Mouse (Mus musculus) lung, adult 2 months (tissue): ENCODE measurements around the gene Casq2. TPM values are rescaled to one million over a fixed set of nuclear protein-coding genes. Genes with fewer than 3 reads are reported as not detected.

Experiments used
- DNase-seq: peaks from one replicate; pipeline ENCODE4 v3.0.0; 2022
- H3K4me1 ChIP-seq: fragments of 200-500 bp; 2 replicates; pipeline ENCODE4 v1.6.1; 2011; ENCODE audit warnings: low read length; ENCODE audit not compliant: control insufficient read depth, insufficient read depth
- H3K4me3 ChIP-seq: fragments of 200-500 bp; replicated peaks from 2 replicates; pipeline ENCODE3; 2011; ENCODE audit warnings: low read depth, mild to moderate bottlenecking, control low read depth, low read length; ENCODE audit errors: extremely low read depth
- CTCF ChIP-seq: fragments of 200-500 bp; IDR thresholded peaks from 2 replicates; pipeline ENCODE4 v1.5.1; 2011; ENCODE audit warnings: mild to moderate bottlenecking, low read length, control low read depth; ENCODE audit not compliant: insufficient read depth
- POLR2A ChIP-seq: fragments of 200-500 bp; IDR thresholded peaks from 2 replicates; pipeline ENCODE4 v1.6.1; 2011; ENCODE audit warnings: low read depth, mild to moderate bottlenecking, control low read depth, low read length, borderline replicate concordance; ENCODE audit errors: extremely low read depth
- WGBS: fragments of 180-500 bp; shearing (Covaris S2); methylation state at CpG from one replicate; pipeline ENCODE4 v1.1.7; 2018; 5-methylcytosine and 5-hydroxymethylcytosine counted together
- polyA plus RNA-seq: library from polyadenylated mRNA; depleted of rRNA; stranded (reverse); fragments of >200 nt; gene quantifications from 2 replicates; pipeline ENCODE4 v1.2.3, GENCODE M21; 2012

The Casq2 gene
- polyA plus RNA-seq, 1 experiment, result 10.3 TPM

DNA sequence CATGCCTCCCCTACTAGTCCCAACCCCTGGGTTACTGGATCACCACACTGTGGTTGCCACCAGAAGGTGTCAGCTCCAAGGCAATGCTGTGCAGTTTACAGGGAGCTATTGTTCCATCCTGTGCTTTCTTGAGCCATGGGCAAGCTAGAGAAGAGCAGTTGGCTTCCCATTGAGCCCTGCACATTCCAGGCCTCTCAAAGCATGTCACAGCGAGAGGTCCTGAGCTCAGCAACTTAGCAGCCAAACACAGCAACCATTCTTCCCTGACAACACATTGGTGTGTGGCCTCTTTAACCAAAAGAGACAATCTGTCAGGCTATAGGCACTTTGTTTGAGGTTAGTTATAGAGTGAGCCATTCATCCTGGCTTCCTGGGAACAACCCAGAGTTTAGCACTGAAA lies 39.3 kb downstream of the Casq2 start:
- DNase-seq, result no peak
- TF ChIP-seq POLR2A, result no peak
- no peak for TF ChIP-seq CTCF
- Histone ChIP-seq H3K4me1 (no peaks in the 10 kb centered on the region), H3K4me3 (no peak overlapping the region)
- 81% methylated on average over 1 of the region's 1 CpGs for WGBS

DNA sequence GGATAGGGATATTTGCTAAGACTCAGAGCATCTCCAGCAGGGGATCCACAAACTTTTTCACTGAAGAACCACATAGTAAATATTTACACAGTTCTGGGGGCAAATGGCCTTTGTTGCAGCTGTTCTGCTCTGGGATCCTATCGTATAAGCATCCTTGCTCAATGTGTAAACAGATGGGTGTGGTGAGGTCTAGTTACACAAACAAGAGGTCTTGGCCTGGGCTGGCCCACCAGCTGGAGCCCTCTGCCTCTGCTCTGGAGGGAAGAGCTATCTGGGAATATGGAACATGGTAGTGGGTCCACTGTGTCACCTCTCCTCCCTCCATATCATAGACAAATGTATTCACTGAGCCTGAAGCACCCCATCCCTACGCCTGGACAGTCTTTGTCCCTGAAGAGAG lies 40.9 kb downstream of the Casq2 start:
- TF ChIP-seq POLR2A, result no peak
- no peak for TF ChIP-seq CTCF
- Histone ChIP-seq H3K4me3 (no peak overlapping the region), H3K4me1 (no peaks in the 10 kb centered on the region)
- DNase-seq, result no peak
- 57% methylated on average over 2 of the region's 2 CpGs for whole genome bisulfite sequencing

DNA sequence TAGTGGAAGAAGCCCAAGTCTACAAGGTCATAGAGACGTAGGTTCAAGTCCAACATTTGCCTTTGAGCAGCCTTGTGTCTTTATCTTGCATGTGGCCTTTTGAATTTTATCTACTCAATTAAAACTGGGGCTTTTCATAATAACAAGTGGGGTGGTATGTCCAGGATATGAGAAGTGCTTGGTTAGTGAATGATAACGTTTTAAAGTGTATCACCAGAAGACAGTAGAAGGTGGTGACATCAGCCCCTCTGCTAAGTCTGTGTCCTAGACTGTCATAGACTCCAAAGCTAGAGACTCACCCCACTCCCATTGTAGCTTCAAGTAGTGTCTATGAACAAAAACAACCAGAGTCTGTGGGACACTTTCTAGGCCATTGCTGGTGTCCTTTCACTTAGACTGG lies 42.0 kb downstream of the Casq2 start:
- WGBS, result 85% methylated on average over 2 of the region's 2 CpGs
- no peak for DNase-seq
- Histone ChIP-seq H3K4me1 (no peaks in the 10 kb centered on the region), H3K4me3 (no peak overlapping the region)
- TF ChIP-seq POLR2A (no peak), CTCF (no peak)

GRCm38 (mm10) chr3:102130478-102130877 lies 44.3 kb downstream of the Casq2 start:
- Histone ChIP-seq H3K4me1 (no peaks in the 10 kb centered on the region), H3K4me3 (no peak overlapping the region)
- no peak for DNase-seq
- 68% methylated on average over 6 of the region's 6 CpGs for WGBS
- TF ChIP-seq POLR2A (no peak), CTCF (peak; percentile 24; the same call in 1 of the 2 replicates)

GRCm38 (mm10) chr3:102131627-102132324 lies 45.6 kb downstream of the Casq2 start:
- DNase-seq, result no peak
- Histone ChIP-seq H3K4me1 (no peaks in the 10 kb centered on the region), H3K4me3 (no peak overlapping the region)
- WGBS, result 90% methylated on average over 9 of the region's 9 CpGs
- no peak for TF ChIP-seq CTCF
- TF ChIP-seq POLR2A, result no peak

GRCm38 (mm10) chr3:102135389-102136113 lies 49.3 kb downstream of the Casq2 start:
- TF ChIP-seq POLR2A (no peak), CTCF (no peak)
- 23% methylated on average over 10 of the region's 10 CpGs for WGBS

GRCm38 (mm10) chr3:102137158-102137557 lies 50.9 kb downstream of the Casq2 start:
- DNase-seq, result no peak
- TF ChIP-seq POLR2A, result no peak
- no peak for TF ChIP-seq CTCF
- no peak overlapping the region for H3K4me3 ChIP-seq
- no peaks in the 10 kb centered on the region for H3K4me1 ChIP-seq
- 79% methylated on average over 10 of the region's 10 CpGs for WGBS

More at GRCm38 (mm10) chr3:102135389-102136113, 49.3 kb downstream of the Casq2 start:
- Histone ChIP-seq H3K4me1 (no peaks in the 10 kb centered on the region), H3K4me3 (no peak overlapping the region)
- peak; percentile 11 for DNase-seq

DNA sequence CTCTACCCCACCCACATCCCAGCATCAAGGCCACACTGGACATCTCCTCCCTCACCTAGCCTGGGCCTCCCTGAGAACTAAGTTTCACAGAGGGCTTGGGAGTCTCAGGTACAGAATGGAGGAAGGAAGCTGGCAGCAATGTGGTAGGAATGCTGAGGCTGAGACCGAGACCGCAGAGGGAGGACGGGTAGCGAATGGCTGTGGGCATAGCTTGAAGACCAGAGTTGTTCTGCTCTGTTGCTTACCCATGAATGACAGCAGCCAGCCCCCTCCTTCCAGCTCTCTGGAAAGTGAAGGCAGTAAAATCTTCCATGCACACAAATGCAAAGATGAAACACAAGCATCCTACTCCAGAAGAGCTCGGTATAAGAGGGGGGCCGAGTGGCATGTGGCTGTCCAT lies 52.7 kb downstream of the Casq2 start:
- TF ChIP-seq CTCF (no peak), POLR2A (no peak)
- 87% methylated on average over 6 of the region's 6 CpGs for WGBS
- no peak overlapping the region for H3K4me3 ChIP-seq
- no peaks in the 10 kb centered on the region for H3K4me1 ChIP-seq
- no peak for DNase-seq

- WGBS, result 82% methylated on average over 6 of the region's 6 CpGs
- Histone ChIP-seq H3K4me1 (no peaks in the 10 kb centered on the region), H3K4me3 (no peak overlapping the region)
- no peak for TF ChIP-seq CTCF
- TF ChIP-seq POLR2A, result no peak
- no peak for DNase-seq
These were observed 54.4 kb downstream of the Casq2 start for GRCm38 (mm10) chr3:102140606-102141005.

GRCm38 (mm10) chr3:102141451-102141850 lies 55.2 kb downstream of the Casq2 start:
- 81% methylated on average over 2 of the region's 2 CpGs for WGBS
- no peak for DNase-seq
- TF ChIP-seq CTCF (no peak), POLR2A (no peak)
- H3K4me1 ChIP-seq, result no peaks in the 10 kb centered on the region
- no peak overlapping the region for H3K4me3 ChIP-seq
